Mouse (Mus musculus) yolk sac, embryonic 10.5 days (tissue): ENCODE results near the gene Apod.
"Not testable (repeated sequence)": the region's sequence is repeated elsewhere in the genome, so short reads cannot be mapped to it uniquely, and the experiment has no call there.

Experiments
- DNase-seq: peaks from one replicate; pipeline ENCODE4 v3.0.0-alpha.2; 2017; ENCODE audit warnings: low spot score

The Apod gene

DNA sequence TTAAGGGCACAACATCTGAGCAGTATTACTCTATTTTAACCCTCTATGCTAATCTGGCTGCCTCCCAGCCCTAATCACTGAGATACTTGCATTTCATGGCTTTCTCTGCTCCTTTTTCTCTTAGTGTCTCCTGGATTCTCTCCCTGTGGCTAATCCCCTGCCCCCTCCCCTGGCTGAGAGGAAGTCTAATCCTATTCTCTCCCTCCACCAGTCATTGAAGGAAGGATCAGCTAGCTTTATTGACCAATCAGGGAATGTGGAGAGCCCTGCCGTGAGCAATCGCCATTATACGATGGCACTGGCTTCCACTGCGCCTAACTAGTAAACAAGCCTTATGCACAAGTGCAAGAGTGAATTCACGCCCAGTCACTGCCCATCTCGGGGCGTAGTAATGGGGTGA is 6.3 kb upstream of the Apod start:
- no peak for DNase-seq

DNA sequence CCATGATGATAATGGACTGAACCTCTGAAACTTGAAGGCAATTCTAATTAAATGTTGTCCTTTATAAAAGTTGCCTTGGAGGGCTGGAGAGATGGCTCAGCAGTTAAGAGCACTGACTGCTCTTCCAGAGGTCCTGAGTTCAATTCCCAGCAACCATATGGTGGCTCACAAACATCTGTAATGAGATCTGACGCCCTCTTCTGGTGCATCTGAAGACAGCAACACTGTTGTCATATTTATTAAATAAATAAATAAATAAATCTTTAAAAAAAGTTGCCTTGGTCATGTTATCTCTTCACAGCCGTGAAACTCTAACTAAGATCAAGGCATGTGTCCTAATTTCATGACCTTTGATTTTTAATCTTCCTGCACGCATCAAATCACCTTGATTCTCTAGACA is 5.1 kb upstream of the Apod start:
- not testable (repeated sequence) for DNase-seq

DNA sequence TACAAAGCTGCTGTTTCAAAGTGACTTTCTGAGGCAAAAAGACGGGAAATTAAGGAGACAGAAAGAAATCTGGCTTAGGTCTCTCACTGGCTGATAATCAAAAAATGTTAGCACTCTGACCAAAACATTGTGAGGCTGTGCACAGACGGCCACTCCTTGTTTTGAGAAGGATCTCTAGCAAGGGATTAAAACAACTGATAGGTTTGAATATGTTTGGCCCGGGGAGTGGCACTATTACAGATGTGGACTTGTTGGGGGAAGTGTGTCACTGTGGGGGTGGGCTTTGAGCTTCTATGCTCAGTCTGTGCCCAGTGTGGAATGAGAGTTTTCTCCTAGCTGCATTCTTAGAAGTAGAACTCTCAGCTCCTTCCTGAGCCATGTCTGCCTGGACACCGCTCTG is 4.7 kb upstream of the Apod start:
- no peak for DNase-seq

DNA sequence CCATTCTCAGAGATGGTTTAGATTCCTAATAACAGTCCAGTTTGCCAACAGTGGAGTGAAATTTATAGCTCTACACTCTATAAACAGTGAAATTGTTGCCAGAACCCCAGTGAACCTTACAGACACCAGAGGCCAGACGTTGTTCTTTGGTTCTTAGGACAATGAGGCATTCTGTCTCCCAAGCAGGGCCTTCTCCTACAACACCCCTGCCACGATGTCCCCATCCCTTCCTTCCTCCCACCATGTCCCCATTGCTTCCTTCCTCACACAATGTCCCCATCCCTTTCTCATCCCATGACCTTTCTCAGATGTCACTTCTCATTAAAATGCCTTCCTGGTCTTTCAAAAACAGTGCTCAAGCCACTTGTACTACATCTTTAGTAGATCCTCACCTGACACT is 3.8 kb upstream of the Apod start:
- no peak for DNase-seq

DNA sequence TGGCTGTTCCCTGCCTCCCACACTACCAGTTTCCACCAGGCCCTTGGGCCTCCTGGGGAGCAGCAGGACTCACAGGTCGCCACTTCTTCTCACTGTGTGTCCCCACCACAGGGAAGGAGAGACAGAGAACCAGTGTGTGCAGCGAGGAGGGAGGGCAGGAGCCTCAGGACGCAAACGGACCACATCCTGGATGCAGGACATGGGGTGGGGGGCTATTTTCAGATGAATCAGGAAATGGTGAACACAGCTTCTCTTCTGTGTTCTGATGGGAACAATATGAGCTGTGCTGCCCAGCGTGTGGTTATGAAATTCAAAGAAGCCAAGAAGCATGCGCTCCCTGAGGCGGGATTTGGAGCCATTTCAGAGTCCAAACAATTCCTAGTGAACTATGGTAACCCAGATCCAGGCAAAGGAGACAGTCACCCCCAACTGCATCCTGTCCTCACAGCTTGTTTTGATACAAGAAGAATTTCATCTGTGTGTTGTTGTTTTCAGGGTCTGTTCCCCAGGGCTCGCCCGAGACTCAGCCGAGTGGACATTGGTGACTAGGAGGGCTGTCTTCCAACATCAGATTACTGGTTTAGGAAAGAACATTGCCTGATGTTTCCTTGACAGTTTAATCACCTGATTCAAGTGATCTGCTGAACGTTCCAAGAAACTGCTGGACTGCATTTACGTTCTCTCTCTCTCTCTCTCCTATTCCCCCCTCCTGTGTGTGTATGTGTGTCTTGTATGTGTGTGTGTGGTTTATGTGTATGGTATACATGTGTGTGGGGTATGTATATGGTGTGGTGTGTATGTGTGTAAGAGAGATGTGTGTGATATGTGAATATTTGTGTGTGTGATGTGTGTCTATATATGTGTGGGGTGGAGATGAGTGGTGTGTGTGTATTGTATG is 1.9 kb upstream of the Apod start:
- DNase-seq, result not testable (repeated sequence)

DNA sequence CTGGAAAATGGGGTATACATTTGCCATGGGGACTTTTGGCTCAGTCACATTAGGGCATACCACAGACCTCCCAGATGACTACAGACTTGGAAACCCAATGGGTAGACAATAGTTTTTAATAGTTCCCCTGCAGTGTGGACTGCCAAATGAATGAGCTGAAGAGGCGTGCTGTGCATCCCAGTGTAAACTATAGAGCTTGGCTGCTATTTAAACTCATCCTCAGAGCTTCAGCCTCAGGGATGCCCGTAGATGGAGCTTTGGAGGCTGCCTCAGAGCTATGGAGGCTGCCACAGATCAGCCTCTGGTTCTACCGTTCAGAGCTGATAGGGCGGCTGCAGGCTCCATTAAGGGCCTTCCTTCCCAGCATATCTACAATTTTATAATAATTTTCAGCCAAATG is 686 bp upstream of the Apod start:
- no peak for DNase-seq

DNA sequence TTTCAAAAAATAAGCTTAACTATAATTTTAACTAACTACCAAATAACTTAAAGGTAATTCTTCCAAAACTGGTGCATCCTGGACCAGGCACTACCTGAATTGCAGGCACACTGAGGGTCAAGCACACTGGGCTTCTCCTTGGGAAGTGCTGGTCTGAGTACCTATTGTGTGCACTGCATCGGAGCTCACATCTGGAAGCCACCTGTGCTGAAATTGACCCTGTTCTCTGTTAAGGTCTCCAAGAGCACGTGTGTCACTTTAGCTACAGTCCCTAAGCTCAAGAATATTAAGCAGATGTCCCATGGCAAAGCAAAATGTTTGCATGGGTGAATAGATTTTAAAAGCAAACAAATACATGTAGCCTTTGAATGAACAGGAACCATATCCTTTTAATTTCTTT is 997 bp downstream of the Apod start:
- no peak for DNase-seq

DNA sequence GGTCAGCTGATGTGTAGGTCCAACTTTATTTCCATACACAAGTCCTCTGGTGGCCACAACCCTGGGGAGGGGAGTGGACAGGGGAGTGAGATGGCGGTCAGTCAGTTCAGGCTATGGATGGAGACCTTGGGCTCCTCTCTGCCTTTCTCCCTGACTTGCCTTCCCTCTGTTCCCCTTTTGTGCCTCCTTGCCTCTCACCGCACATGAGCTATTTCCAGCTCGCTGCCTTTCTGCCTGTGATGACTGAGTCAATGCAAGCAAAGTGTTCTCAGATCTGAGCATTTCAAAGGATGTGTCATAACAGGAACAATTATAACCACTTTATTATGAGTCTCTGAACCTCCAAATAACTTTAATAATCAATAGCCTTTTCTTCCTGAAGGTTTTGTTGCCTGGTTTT is 2.3 kb downstream of the Apod start:
- DNase-seq, result no peak

DNA sequence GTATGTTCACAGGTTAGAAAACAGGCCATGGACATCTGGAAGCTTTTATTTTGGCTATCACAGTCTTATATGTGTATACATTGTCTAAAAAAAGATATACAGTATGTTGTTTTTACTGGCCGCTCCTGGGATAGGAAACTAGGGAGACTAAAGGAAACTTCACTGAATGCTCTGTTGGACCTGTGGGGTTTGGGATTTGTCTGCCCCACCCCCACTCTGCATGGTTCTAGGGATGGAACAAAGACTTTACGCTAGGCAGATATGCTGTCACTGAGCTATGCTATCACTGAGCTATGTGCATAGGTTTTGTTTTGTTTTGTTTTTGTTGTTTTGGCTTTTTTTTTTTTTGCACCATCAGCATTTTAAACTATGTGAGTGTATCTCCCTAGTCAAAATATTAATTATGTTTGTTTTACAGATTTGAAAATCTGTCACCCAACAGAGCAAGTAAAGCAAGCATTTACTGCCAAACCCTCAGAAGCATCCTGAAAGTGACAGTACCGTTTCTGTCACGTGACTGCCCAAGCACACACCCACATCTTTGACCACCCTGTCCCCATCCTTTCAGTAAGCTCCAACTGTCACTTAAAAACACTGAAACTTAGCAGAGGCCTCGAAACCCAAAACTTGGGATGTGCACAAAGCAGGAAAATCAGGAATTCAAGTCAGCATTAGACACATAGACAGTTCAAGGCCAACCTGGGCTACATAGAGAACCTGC is 9.2 kb downstream of the Apod start:
- no peak for DNase-seq

DNA sequence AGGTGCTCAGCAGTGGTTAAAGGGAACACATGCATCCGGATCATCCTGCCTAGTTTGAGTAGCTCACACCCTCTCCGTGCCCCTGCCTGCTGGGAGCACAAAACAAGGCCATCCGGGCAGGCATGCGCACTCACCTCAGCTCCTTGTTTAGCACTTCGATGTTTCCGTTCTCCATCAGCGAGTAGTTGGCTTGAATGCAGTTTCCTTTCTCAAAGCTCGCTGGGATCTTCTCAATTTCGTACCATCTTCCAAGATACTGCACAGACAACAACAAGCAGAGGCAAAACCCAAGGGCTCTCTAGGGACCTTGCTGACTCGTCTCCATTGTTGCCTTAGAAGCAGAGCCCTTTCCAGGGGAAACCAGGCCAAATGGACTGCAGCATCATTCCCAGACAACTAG is 11.3 kb downstream of the Apod start:
- DNase-seq, result no peak

DNA sequence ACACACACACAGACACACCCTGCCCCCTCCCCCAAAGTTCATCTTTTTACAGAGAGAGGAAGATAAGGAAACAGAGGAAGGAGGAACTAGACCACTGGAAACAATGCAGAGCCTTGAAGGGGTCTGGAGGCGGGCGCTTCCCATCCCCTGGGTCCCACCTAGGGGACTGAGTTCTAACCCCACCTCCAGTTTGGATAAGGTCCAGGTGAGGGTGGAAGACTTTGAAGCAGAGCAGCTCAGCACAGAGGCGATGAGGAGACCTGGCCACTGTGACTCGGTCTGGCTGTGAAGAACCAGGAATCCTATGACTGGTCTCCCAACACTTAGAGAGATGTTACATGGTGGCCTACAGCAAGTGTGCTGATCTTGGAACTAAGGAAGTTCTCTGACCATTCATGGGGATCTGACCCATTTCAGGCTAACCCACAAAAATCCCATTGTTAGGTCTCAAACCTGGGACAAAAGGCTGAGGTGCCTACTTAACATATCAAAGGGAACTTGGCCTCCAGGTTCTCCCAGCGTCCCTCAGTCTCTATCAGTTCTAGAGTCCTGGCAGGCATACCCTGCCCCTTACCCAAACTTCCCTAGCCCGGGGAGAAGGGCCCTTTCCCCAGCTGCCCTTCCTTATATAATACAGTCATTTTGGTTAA is 13.6 kb downstream of the Apod start:
- no peak for DNase-seq

DNA sequence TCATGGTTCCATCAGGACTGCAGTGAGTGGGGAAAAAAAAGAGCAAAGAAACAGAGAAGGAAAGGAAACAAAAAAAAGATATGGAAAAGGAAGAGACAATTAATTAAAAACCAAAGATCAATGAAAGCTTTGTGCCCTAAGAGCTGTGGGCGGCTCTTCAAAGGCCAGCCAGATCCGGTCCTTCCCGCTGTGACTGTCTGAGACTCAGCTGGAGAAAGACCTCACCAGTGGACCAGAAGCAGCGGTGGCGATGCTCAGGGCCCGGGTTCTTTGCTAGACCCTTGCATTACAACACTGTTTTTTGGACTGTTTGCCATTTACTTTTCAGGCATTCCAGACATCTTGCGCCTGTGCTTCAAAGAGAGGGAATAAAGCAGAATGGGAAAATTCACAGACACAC is 14.1 kb downstream of the Apod start:
- no peak for DNase-seq

DNA sequence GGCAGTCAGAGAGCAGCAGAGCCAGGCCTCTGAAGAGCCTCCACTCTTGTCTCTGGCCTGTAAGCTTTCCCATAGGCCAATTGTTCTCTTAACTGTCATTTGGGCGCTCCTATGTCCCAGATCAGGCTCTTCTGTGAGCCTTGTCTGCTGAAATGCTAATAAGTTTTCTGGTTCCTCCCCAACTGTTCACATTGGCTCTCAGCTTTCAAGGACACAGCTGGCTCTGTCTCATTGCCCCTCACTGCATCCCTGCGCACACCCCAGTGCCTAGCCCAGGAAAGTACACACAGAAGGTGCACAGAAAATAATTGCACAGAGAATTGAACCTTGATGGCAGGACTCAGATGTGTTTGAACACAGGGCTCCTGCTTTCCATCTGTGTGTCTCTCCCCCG is 14.7 kb downstream of the Apod start:
- no peak for DNase-seq

DNA sequence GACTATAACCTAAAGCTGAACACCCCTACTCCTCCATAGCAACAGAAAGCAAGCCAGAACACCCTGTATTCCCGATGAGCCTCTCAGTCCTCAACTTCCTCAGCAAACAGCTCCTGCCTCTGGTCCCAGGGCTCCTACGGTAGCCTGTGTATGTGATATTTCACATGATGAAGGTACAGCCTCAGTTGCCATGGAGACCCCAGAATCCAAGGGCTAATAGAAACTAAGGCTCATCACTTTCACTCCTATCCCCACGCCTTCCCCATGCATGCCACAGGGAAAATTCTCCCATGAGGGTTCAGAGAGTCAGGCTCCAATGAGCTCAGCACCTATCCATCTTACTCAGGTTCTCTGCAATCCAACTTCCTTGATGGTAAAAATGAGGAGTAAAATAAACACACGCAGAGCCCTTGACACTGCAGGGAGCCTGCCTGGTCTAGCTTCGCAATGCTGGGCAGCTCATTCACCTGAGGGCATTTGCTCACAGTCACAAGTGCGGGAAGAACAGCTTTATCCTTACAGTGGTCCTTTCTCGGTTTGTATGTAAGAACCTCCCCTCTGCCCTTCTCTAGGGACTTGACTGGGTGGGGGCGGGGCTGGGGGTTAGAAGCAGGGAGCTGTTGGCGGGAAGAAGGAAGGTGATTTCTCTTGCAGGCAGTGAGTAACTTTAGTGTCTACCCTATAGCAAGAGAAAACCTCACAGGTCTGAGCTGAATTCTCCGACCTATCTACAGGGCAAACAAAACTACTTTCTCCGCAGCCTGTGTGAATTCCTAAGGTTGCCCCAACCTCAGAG is 15.2 kb downstream of the Apod start:
- no peak for DNase-seq

DNA sequence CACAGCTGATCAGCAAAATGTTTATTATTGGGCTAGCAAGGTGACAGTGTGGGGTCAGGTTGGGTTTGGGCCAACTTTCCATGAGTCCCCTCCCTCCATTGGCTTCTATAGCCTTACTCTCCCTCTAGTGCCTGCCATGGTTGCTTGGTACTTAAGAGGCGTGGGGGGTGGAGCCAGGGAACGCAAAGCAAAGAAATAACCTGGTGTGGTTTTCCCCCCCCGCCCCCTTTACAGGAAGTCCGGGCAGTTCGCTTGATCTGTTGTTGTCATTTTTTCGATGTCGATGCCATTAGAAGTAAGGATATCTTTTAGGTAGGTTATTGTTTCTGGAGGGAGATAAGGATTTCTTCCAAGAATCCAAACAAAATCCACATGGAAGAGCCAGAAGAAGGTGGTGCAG is 17.5 kb downstream of the Apod start:
- DNase-seq, result no peak

DNA sequence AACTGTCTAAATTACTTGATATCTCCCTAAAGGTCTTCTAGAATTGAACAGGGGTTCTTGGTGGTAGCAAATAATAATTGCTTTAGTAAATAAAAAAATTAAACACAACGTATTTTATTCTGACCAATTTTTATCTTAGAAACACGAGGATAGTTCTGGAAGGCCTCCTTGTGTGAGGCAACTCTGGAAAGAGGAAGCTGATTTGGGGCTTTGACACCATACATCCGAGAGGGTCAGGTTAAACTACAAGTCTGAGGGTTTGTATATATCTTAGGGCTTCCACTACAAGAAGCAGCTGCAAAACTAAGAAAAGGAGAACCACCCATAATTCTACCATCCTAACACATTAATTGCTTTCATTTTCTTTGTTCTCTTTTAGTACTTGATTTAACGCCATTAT is 20.8 kb downstream of the Apod start:
- no peak for DNase-seq

DNA sequence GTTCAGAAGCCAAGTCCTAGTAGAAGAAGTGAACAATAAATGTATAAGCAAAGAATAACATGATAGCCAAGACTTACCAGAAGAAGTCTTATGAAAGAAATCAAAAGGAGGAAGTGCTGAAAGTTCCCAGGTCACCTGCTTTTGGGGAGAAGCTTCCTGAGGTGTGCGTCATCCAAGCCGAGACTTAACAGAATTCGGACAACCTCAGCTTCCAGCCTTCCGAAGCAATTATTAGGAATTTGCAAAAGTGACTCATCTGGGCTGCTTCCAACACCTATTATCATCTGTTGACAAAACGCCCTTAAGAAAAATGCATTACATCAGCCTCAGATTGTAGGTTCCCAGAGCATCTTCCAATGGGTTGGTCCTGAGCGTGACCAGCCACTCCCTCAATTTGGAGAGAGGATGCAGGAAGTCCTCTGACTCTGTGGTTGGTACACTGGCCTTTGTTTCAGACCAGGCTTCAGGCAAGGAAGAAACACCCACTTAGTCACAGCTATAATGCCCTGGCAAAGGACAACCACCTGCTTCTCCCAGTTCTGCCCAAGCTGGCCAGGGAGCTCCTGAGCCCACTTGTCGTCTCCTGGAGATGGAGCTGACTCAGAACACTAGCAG is 23.8 kb downstream of the Apod start:
- no peak for DNase-seq

DNA sequence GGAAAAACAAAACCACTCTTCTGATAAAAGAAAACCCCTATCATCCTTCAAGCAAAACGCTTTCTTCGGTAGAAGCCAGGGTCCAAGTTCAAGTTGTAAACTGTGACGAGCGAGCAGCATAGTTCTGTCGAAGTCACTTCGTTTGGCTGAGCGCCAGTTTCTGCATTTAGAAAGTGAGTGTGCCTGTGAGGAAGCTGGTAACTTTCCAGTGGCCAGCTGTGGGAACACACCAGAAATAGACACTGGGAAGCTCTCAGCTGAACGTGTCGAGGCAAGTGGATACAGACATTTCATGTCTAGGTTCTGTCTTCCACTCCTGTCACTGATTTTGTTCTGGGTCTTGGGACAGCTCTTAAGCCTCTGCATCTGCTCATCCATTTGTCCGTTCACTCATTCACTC is 24.3 kb downstream of the Apod start:
- no peak for DNase-seq

DNA sequence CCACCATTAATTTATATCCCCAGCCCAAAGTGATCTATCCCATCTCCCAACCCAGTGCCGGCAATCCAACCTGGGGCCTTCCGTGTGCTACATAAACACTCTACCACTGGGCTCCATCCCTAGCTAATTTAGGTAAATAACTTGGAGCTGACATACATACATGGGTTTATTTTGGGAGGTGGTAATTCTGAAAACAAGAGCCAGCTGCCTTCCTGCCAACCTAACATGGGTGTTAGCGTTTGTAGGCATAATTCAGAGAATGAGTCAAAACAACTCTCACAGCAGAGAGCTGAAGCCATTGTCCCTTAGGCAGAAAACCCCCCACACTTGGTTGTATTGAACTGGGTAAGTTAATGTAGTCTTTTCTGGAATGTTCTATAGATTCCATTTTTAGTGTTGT is 26.9 kb downstream of the Apod start:
- no peak for DNase-seq

DNA sequence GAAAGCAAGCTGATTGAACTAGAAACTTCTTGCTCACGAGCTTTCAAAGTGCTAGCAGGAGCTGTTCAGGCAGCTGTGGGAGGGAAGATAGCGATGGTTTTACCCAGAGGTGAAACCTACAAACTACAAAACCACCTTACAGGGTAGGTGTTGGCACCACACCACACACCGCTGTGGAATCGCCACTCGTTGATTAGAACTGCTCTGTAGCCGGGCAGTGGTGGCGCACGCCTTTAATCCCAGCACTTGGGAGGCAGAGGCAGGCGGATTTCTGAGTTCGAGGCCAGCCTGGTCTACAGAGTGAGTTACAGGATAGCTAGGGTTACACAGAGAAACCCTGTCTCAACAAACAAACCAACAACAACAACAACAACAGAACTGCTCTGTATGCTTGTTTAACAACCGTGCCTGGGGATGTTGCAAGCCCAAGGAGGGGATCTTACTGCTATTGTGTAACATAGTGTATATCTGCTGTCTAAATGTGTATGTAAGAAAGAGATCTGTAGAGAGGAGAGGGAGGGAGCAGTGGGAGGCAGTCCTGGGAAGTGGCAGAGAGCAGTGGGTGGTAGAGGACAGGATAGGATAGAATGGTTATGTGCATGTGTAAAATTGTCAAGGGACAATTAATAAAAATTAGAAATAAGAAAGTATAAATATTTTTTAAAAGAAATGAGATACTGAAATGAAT is 27.7 kb downstream of the Apod start:
- DNase-seq, result no peak

DNA sequence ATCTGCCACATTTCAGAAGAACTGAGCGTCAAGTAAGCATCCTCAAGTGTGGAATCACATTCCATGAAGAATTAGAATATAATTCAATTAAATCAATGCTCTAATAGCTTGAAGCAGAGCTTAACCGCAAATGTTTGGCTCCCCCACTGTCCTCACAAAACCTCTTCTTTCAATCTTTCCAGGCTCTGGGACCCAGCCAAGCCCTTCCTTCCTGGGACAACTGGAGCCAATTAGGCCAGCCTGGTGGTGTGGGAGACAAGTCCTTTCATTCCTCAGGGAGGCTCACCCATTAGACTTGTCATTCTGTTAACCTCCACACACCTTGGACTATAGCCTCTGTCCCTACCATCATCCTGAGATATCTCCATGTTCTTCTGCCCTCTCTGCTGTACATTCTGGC is 32.6 kb downstream of the Apod start:
- no peak for DNase-seq
